Mouse (Mus musculus) lung, adult 2 months (tissue): ENCODE results near the gene Tk2. TPM values are rescaled to one million over a fixed set of nuclear protein-coding genes. Genes with fewer than 3 reads are reported as not detected.

Experiments used
- DNase-seq: peaks from one replicate; pipeline ENCODE4 v3.0.0; 2022
- H3K4me1 ChIP-seq: fragments of 200-500 bp; 2 replicates; pipeline ENCODE4 v1.6.1; 2011; ENCODE audit warnings: low read length; ENCODE audit not compliant: control insufficient read depth, insufficient read depth
- H3K4me3 ChIP-seq: fragments of 200-500 bp; replicated peaks from 2 replicates; pipeline ENCODE3; 2011; ENCODE audit warnings: low read depth, mild to moderate bottlenecking, control low read depth, low read length; ENCODE audit errors: extremely low read depth
- CTCF ChIP-seq: fragments of 200-500 bp; IDR thresholded peaks from 2 replicates; pipeline ENCODE4 v1.5.1; 2011; ENCODE audit warnings: mild to moderate bottlenecking, low read length, control low read depth; ENCODE audit not compliant: insufficient read depth
- POLR2A ChIP-seq: fragments of 200-500 bp; IDR thresholded peaks from 2 replicates; pipeline ENCODE4 v1.6.1; 2011; ENCODE audit warnings: low read depth, mild to moderate bottlenecking, control low read depth, low read length, borderline replicate concordance; ENCODE audit errors: extremely low read depth
- WGBS: fragments of 180-500 bp; shearing (Covaris S2); methylation state at CpG from one replicate; pipeline ENCODE4 v1.1.7; 2018; 5-methylcytosine and 5-hydroxymethylcytosine counted together
- polyA plus RNA-seq: library from polyadenylated mRNA; depleted of rRNA; stranded (reverse); fragments of >200 nt; gene quantifications from 2 replicates; pipeline ENCODE4 v1.2.3, GENCODE M21; 2012; rRNA removed

Gene Tk2
- polyA plus RNA-seq, 1 experiment, result 25.0 TPM

GRCm38 (mm10) chr8:104188459-104188858 lies 59.9 kb downstream of the Tk2 start:
- TF ChIP-seq POLR2A (no peak), CTCF (no peak)
- no peak overlapping the region for H3K4me3 ChIP-seq
- WGBS, result 50% methylated on average over 5 of the region's 5 CpGs
- no peaks in the 10 kb centered on the region for H3K4me1 ChIP-seq
- DNase-seq, result no peak

- 80% methylated on average over 6 of the region's 6 CpGs for WGBS
- TF ChIP-seq POLR2A (no peak), CTCF (no peak)
These were observed 60.7 kb downstream of the Tk2 start for GRCm38 (mm10) chr8:104187622-104188021.

GRCm38 (mm10) chr8:104186827-104187226 lies 61.5 kb downstream of the Tk2 start:
- WGBS, result 53% methylated on average over 4 of the region's 4 CpGs
- TF ChIP-seq POLR2A, result no peak
- no peak for TF ChIP-seq CTCF
- Histone ChIP-seq H3K4me1 (no peaks in the 10 kb centered on the region), H3K4me3 (no peak overlapping the region)
- no peak for DNase-seq

More at GRCm38 (mm10) chr8:104187622-104188021, 60.7 kb downstream of the Tk2 start:
- H3K4me3 ChIP-seq, result no peak overlapping the region
- H3K4me1 ChIP-seq, result no peaks in the 10 kb centered on the region
- no peak for DNase-seq

DNA sequence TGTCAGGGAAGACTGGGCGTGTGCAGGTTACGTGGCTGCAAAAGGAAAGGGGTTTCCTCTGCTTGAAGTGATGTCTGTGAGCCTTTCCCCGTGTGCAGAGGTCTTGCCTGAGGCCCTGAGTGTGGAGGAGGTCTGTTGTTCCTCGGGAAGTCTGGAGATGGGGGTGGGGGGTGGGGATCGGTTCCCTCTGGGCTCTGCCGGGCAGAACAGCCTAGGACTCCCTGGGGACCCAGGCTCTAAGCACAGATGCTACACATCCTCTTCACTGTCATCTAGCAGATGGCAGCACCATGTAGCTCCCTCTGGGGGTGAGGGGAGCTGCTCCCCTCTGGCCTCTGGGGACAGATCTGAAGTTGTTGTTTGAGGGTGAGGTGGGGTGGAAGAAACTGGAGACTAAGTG lies 63.5 kb downstream of the Tk2 start:
- no peaks in the 10 kb centered on the region for H3K4me1 ChIP-seq
- 40% methylated on average over 6 of the region's 6 CpGs for WGBS
- no peak overlapping the region for H3K4me3 ChIP-seq
- DNase-seq, result no peak
- TF ChIP-seq POLR2A (no peak), CTCF (no peak)

DNA sequence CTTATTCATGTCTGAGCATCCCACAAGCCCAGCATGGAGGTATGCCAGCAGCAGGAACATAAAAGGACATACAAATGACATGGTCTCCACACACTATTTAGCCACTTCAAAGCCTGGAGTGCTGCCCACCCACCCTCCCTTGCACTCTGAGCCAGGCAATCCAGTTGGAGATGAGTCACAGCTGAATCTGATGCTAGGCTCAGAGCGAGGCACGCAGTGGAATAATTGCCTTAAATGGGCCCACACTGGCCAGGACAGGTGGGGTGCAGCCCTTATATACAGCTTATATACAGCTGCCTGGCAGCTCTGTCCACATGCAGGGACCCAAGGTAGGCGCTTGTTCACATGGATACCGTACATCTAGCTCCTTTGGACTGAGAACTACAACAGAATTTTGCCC lies 71.3 kb downstream of the Tk2 start:
- Histone ChIP-seq H3K4me3 (no peak overlapping the region), H3K4me1 (peaks cover 5% of the 10 kb centered on the region; the same call in 1 of the 2 replicates)
- 83% methylated on average over 4 of the region's 4 CpGs for WGBS
- TF ChIP-seq CTCF (no peak), POLR2A (no peak)
- DNase-seq, result no peak

Other genes starting within 250 kb of the Tk2 start
- 515 and 566 TPM in 2 replicates for gene Cdh5, start 146.9 kb downstream of the Tk2 start, polyA plus RNA-seq
- gene Bean1, start 78.1 kb downstream of the Tk2 start, polyA plus RNA-seq, result 0.62 and 1.3 TPM in 2 replicates
- gene Cklf, start 2.3 kb upstream of the Tk2 start, polyA plus RNA-seq, result 6.1 and 9.5 TPM in 2 replicates
- gene Cmtm2a, start 44.6 kb upstream of the Tk2 start, polyA plus RNA-seq, result not detected in 2 replicates
- not detected in 2 replicates for gene Gm45711, start 61.5 kb upstream of the Tk2 start, polyA plus RNA-seq
- gene Cmtm1, start 61.6 kb upstream of the Tk2 start, polyA plus RNA-seq, result not detected in 2 replicates
- not detected in 2 replicates for gene Gm11020, start 73.0 kb upstream of the Tk2 start, polyA plus RNA-seq
- not detected in 2 replicates for gene Cmtm2b, start 73.7 kb upstream of the Tk2 start, polyA plus RNA-seq
- gene Cmtm3, start 90.9 kb upstream of the Tk2 start, polyA plus RNA-seq, result 154 and 173 TPM in 2 replicates
- gene Cmtm4, start 147.2 kb upstream of the Tk2 start, polyA plus RNA-seq, result 14.9 and 22.4 TPM in 2 replicates
- 20.2 and 32.1 TPM in 2 replicates for gene Dync1li2, start 194.5 kb upstream of the Tk2 start, polyA plus RNA-seq